Mouse (Mus musculus): ENCODE results near the gene Slc17a5. TPM values are rescaled to one million over a fixed set of nuclear protein-coding genes. Genes with fewer than 3 reads are reported as not detected.
"Not testable (repeated sequence)": the region's sequence is repeated elsewhere in the genome, so short reads cannot be mapped to it uniquely, and the experiment has no call there.

The Slc17a5 gene
- total RNA-seq, 2 experiments from 2014 or later, result 17.8 to 19.8 TPM

DNA sequence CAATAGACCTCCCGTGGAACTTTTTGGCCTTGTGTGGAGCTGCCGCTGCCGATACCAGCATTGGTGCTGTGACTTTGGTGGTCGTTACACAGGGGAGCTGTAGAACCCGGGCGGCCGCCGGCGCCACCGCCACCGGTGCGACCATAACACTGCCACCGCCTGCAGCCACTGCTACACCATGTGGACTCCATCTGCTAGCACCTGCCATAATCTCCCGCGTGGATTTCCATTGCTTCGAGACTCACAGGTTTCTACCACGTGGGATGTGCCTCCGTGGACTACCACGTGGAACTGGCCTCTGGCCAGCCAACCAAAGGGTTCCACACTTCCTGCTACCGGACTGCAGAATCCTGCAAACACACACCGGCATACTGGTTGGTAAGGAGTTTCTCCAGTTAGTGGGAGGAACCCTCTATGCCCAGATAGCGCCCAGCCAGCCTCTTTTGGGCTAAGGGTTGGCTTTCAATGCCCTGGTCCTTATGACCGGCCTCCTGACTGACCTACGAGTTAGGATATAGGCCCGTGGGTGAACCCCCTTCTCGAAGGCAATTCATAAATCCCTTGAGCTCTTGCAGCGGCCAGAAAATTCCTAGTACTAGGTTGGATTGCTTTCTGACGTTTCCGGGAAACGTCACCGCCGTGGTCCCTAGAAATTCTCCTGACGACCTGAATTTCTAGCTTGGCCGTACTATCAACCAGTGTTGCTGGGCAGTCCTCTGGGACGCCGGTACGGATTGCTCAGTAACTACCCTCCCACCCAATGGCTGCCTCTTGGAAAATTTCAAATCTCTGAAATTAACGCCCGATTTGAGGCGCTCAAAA is 66.8 kb downstream of the Slc17a5 start:
- peak; percentile 25 to 31 for DNase-seq (ENCODE audit: low spot score in 2 of 2)

GRCm38 (mm10) chr9:78520127-78520779 is 67.6 kb downstream of the Slc17a5 start:
- no peak for DNase-seq (ENCODE audit: low spot score in 2 of 2)

DNA sequence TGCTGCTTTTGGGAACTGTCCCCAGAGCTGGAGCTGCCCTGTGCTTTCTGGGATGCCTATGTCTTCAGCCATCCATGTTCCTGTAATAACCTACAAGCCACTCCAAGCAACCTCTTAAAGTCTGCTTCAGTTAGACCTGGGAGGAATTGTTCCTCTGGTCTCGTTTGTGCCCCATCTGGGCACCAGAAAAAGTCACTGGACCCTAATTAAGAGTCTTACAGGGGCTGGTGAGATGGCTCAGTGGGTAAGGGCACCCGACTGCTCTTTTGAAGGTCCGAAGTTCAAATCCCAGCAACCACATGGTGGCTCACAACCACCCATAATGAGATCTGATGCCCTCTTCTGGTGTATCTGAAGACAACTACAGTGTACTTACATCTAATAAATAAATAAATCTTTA is 70.6 kb downstream of the Slc17a5 start:
- not testable (repeated sequence) for DNase-seq (ENCODE audit: low spot score in 2 of 2)

GRCm38 (mm10) chr9:78516125-78516524 is 71.7 kb downstream of the Slc17a5 start:
- DNase-seq (ENCODE audit: low spot score in 2 of 2), result no peak

GRCm38 (mm10) chr9:78514681-78515080 is 73.2 kb downstream of the Slc17a5 start:
- DNase-seq (ENCODE audit: low spot score in 2 of 2), result no peak

DNA sequence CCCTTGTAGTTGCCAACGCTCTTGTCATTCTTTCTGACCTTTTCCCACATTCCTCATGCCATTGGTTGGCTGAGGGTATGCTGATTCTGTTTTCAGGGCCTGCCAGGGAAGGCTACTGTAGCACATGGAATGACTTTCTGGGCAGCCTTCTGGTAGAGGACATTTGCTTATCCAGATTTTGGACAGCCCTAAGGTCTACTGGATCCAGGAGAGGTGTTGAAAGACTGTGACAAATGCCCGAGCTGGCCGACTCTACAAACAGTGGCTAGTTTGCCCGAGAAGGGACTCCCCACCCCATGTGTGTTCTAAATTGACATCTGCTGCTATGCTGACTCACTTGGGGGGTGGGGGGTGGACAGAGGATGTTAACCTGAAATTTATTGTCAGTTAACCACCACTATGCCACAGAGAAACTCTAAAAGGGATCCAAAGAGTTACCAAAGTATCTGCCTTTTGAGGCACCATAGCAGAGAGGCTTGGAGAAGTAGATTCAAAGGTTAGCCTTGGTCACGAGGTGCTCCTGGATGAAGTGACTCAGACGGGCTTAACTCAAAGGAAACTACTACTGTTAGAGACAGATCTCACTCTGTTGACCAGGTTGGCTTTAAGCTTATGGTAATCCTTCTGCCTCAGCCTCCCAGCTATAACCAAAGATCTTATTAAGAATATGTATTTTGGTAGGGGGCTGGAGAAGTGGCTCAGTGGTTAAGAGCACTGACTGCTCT is 73.9 kb downstream of the Slc17a5 start:
- no peak for DNase-seq (ENCODE audit: low spot score in 2 of 2)

DNA sequence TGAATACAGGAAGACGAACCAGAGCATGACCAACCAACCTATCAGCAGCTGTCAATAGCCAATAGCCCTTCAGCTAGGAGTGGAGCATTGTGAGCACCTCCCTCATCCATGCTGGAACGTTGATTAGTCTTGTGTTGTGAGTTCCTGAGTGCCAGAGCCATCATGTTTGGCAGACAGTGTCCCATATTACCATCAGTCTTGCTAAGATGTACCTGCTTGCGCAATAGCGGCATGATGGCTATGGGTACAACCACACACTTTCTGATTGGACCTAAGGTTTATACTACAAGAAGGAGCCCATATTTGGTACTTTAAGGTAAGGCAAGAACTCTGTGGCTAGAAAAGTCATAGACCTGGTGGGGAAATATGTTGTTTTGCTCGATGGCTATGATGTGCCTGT is 76.1 kb downstream of the Slc17a5 start:
- no peak for DNase-seq (ENCODE audit: low spot score in 2 of 2)

- DNase-seq (ENCODE audit: low spot score in 2 of 2), result no peak
Measured at GRCm38 (mm10) chr9:78508106-78508786, 79.6 kb downstream of the Slc17a5 start.

DNA sequence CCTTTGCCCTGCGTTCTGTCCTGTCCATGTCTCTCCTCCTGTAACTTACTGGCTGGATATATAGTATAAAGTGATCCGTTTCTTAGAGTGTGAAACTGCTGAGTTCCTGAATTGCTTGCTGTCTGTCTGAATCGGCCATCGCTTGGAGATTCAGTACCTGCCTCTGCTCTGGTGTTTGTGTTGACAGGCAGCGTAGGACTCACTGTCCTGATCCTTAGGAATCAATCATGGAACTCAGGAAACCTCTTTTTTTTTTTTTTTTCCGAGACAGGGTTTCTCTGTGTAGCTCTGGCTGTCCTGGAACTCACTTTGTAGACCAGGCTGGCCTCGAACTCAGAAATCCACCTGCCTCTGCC is 81.1 kb downstream of the Slc17a5 start:
- DNase-seq (ENCODE audit: low spot score in 2 of 2), result no peak

- DNase-seq (ENCODE audit: low spot score in 2 of 2), result no peak
Measured at GRCm38 (mm10) chr9:78506002-78506721, 81.7 kb downstream of the Slc17a5 start.

GRCm38 (mm10) chr9:78505223-78505622 is 82.6 kb downstream of the Slc17a5 start:
- DNase-seq (ENCODE audit: low spot score in 2 of 2), result no peak

DNA sequence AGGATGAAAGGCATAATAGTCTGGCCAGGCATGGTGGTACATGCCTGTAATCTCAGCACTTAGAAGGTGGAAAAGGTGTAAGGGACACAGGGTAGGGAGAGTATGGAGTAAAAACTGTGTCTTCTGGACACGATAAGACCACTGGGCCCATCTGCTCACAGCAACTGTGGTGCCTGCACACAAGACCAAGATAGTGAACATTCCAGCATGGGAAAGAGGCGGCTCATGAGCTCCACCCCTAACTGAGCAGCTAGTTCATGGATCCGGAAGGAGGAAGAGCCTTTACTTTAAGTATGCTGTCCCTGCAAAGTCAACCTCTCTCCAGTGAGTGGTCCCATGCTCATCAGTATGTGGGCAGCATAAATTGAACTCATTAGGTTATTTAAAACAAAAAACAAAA is 83.2 kb downstream of the Slc17a5 start:
- DNase-seq (ENCODE audit: low spot score in 2 of 2), result no peak

GRCm38 (mm10) chr9:78504133-78504532 is 83.7 kb downstream of the Slc17a5 start:
- DNase-seq (ENCODE audit: low spot score in 2 of 2), result no peak

- DNase-seq (ENCODE audit: low spot score in 2 of 2), result no peak
Measured at GRCm38 (mm10) chr9:78503223-78504079, 84.4 kb downstream of the Slc17a5 start.

DNA sequence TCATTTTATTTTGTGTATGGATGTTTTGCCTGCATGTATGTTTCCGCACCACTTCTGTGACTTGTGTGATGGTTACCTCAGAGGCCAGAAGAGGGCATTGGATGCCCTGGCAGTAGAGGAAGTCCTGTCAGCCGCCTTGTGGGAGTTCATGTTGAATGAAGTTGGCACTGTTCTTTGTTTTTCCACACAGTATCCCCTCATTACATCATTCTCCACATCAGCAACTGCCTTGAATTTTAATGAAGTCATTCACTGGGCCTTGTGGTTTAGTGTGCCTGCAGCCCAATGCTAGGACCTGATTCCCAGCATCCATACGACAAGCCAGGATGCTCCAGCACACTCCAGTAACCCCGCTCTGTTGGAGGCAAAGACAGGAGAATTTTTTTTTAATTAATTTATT is 86.6 kb downstream of the Slc17a5 start:
- DNase-seq (ENCODE audit: low spot score in 2 of 2), result no peak

DNA sequence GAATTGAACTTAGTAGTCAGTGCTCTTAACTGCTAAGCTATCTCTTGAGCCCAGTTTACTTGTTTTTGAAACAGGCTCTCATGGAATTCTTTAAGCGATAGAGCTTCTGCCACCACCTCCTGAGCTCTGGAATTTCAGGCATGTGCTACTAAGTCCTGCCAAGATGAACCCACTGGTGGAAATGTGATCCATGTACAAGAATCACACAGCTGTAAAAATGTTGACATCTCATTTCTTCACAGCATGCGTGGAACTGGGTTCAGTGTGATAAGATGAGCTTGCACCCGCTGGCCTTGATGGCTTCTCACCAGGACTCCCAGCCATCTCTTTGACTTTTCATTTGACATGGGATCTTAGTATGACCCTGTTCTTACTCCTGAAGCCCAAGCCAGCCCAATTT is 87.5 kb downstream of the Slc17a5 start:
- DNase-seq (ENCODE audit: low spot score in 2 of 2), result no peak

GRCm38 (mm10) chr9:78493171-78493570 is 94.7 kb downstream of the Slc17a5 start:
- no peak for DNase-seq (ENCODE audit: low spot score in 2 of 2)

DNA sequence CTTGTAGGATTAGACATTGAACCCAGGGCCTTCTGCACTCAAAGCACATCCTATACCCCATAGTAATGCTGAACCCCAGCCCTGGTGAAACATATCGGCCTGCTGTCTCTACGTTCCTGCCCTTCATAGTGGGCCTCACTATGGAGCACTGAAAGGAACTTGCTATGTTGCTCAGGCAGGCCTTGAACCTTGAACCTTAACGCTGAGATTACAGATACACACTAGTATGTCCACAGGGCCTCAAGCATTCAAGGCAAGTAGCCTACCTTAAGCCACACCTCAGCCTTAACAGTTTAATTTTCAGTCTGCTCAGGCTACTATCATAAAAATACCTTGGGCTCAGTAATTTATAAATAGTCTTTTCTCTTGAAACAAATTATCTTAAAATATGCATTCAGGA is 95.6 kb downstream of the Slc17a5 start:
- no peak for DNase-seq (ENCODE audit: low spot score in 2 of 2)

GRCm38 (mm10) chr9:78491169-78491568 is 96.7 kb downstream of the Slc17a5 start:
- no peak for DNase-seq (ENCODE audit: low spot score in 2 of 2)

GRCm38 (mm10) chr9:78488890-78489420 is 98.9 kb downstream of the Slc17a5 start, which contains the start of gene Eef1a1:
Gene Eef1a1 (minus strand): TSS chr9:78489151.
- peak; percentile 40 to 48 for DNase-seq (ENCODE audit: low spot score in 2 of 2)
